Mouse (Mus musculus) megakaryocyte, embryonic 14.5 days (primary cell): ENCODE measurements around the gene Spata6. TPM values are rescaled to one million over a fixed set of nuclear protein-coding genes. Genes with fewer than 3 reads are reported as not detected.

Experiments
- H3K27me3 ChIP-seq: replicated peaks from 2 replicates; pipeline ENCODE3; 2012; ENCODE audit warnings: inconsistent platforms
- H3K36me3 ChIP-seq: replicated peaks from 2 replicates; pipeline ENCODE3; 2012; ENCODE audit warnings: low read length, inconsistent platforms, mixed read lengths
- H3K4me1 ChIP-seq: 2 replicates; pipeline ENCODE4 v1.6.1; 2012; ENCODE audit warnings: inconsistent platforms
- H3K4me3 ChIP-seq: replicated peaks from 2 replicates; pipeline ENCODE3; 2012; ENCODE audit warnings: moderate library complexity, mild to moderate bottlenecking, inconsistent platforms
- H3K9me3 ChIP-seq: 2 replicates; pipeline ENCODE4 v1.6.1; 2012; ENCODE audit warnings: inconsistent platforms
- FLI1 ChIP-seq: IDR thresholded peaks from 2 replicates; pipeline ENCODE4 v1.6.1; 2012; ENCODE audit warnings: low read length, inconsistent platforms, mixed read lengths
- GATA1 ChIP-seq: IDR thresholded peaks from 3 replicates; pipeline ENCODE4 v1.6.1; 2012; ENCODE audit warnings: mixed read lengths, low read length, inconsistent platforms, borderline replicate concordance
- polyA plus RNA-seq: library from polyadenylated mRNA; stranded (reverse); fragments of >175 nt; gene quantifications from 2 replicates; pipeline ENCODE4 v1.2.3, GENCODE M21; 2012; ENCODE audit warnings: low replicate concordance; ENCODE audit not compliant: insufficient read depth

Spata6 gene
- polyA plus RNA-seq, 1 experiment = 6.1 TPM

- Histone ChIP-seq H3K4me3 (peak overlapping the region; percentile 89), H3K9me3 (no peaks in the 10 kb centered on the region), H3K27me3 (peaks cover 10% of the 10 kb centered on the region), H3K4me1 (peaks cover 12% of the 10 kb centered on the region; the same call in 1 of the 2 replicates), H3K36me3 (no peaks in the 10 kb centered on the region)
- TF ChIP-seq GATA1 (0 out of 3 replicates have a peak, but pooled peaks have one; percentile 40), FLI1 (no peak)
Measured at GRCm38 (mm10) chr4:111687613-111688012, 32.2 kb upstream of the Spata6 start.

DNA sequence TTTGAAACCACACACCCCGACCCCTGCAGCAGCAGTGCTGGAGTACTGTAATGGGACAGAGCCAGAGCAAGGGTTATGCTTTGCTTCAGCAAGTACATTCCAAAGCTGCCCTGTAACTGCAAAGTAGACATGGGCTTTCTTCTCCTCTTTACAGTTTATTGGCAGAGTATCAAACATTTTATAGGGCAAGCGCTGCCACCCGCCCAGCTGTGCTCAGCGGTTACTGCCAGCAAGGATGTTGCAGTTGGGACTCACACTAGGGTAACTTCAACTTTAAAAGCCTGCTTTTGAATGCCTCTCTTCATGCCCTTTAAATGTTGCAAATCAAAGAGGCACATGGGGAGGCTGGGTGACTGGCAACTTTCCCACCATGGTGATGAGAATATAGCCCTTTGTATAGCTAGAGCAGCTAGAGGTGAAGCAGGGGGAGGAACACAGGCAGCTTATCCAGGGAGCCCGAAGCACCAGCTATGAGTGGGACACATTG is 28.7 kb upstream of the Spata6 start:
- Histone ChIP-seq H3K4me1 (peaks cover 12% of the 10 kb centered on the region; the same call in 1 of the 2 replicates), H3K4me3 (no peak overlapping the region), H3K36me3 (no peaks in the 10 kb centered on the region), H3K27me3 (peaks cover 10% of the 10 kb centered on the region), H3K9me3 (no peaks in the 10 kb centered on the region)
- no peak for TF ChIP-seq FLI1
- no peak for TF ChIP-seq GATA1

DNA sequence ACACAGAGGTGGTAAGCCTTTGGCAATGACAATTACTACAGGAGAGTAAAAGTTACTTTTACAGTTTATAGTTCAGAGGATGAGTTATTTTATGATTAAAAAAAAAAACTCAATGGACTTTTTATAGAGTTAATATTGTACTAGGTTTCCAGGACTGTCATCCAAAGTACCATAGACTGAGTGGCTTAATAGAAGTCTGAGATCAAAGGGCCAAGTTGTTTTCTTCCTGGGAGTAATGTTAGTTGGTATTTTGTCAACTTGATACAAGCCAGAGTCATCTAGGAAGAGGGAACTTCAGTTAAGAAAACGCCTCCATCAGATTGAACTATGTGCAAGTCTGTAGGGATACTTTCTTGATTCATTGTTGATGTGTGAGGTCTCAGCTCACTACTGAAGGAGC is 18.4 kb upstream of the Spata6 start:
- Histone ChIP-seq H3K4me3 (no peak overlapping the region), H3K9me3 (no peaks in the 10 kb centered on the region), H3K36me3 (no peaks in the 10 kb centered on the region), H3K4me1 (no peaks in the 10 kb centered on the region), H3K27me3 (peaks cover 2% of the 10 kb centered on the region)
- TF ChIP-seq GATA1 (no peak), FLI1 (no peak)

- Histone ChIP-seq H3K4me1 (no peaks in the 10 kb centered on the region), H3K27me3 (peaks cover 2% of the 10 kb centered on the region), H3K9me3 (no peaks in the 10 kb centered on the region), H3K36me3 (no peaks in the 10 kb centered on the region), H3K4me3 (no peak overlapping the region)
- no peak for TF ChIP-seq GATA1
- no peak for TF ChIP-seq FLI1
Measured at GRCm38 (mm10) chr4:111704126-111704525, 15.7 kb upstream of the Spata6 start.

DNA sequence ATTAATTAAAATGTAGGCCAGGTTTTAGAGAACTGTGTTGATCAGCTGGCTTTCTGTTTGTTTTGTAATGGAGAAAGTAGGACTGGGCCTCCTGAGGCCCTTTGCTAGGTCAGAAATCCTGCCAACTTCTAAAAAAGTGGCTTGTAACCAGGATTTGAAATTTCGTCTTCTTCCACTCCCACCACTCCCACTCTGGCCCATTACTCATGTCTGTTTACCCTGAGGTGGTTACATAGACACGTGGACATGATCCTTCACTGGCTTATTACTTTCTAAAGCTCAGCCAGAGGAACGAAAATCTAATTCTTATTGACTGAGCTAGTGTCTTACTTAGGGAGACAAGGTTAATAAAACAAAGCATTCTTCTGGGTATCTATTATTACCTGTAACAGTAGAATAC is 14.8 kb upstream of the Spata6 start:
- Histone ChIP-seq H3K36me3 (no peaks in the 10 kb centered on the region), H3K4me1 (no peaks in the 10 kb centered on the region), H3K9me3 (no peaks in the 10 kb centered on the region), H3K4me3 (no peak overlapping the region), H3K27me3 (peaks cover 2% of the 10 kb centered on the region)
- no peak for TF ChIP-seq FLI1
- no peak for TF ChIP-seq GATA1

- TF ChIP-seq GATA1 = no peak
- Histone ChIP-seq H3K9me3 (no peaks in the 10 kb centered on the region), H3K27me3 (peaks cover 2% of the 10 kb centered on the region), H3K4me3 (peak overlapping the region; percentile 95), H3K36me3 (no peaks in the 10 kb centered on the region), H3K4me1 (peaks cover 22% of the 10 kb centered on the region)
Measured at GRCm38 (mm10) chr4:111719296-111719695, 488 bp upstream of the Spata6 start.

DNA sequence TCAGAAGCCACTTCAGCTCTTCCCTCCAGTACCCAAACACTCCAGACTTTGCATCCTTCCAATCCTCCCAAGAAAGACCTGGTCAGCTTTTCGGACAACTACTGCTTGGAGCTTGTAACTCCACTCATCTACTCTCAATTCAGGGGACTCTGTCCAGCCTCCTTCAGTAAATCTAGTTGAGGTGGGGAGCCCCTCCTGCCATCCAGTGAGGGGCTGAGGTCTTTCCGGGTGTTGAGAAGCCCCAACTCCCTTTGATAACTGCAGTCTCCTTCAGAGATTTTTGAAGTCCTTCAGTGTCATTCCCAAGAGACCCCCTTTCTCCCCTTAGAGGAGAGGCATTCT is 849 bp downstream of the Spata6 start:
- Histone ChIP-seq H3K36me3 (peaks cover 4% of the 10 kb centered on the region), H3K4me3 (peak overlapping the region; percentile 95), H3K27me3 (peaks cover 2% of the 10 kb centered on the region), H3K9me3 (no peaks in the 10 kb centered on the region), H3K4me1 (peaks cover 22% of the 10 kb centered on the region)
- no peak for TF ChIP-seq FLI1
- no peak for TF ChIP-seq GATA1

GRCm38 (mm10) chr4:111721121-111721840 is 1.5 kb downstream of the Spata6 start:
- H3K36me3 ChIP-seq = peaks cover 4% of the 10 kb centered on the region
- peaks cover 22% of the 10 kb centered on the region for H3K4me1 ChIP-seq
- TF ChIP-seq GATA1 = no peak
- TF ChIP-seq FLI1 = no peak
- peak overlapping the region; percentile 95 for H3K4me3 ChIP-seq
- no peaks in the 10 kb centered on the region for H3K27me3 ChIP-seq
- H3K9me3 ChIP-seq = no peaks in the 10 kb centered on the region

- no peaks in the 10 kb centered on the region for H3K27me3 ChIP-seq
- no peak overlapping the region for H3K4me3 ChIP-seq
- TF ChIP-seq FLI1 (no peak), GATA1 (no peak)
- no peaks in the 10 kb centered on the region for H3K36me3 ChIP-seq
- H3K4me1 ChIP-seq = no peaks in the 10 kb centered on the region
- H3K9me3 ChIP-seq = no peaks in the 10 kb centered on the region
Measured at GRCm38 (mm10) chr4:111737551-111737950, 17.8 kb downstream of the Spata6 start.

GRCm38 (mm10) chr4:111780533-111780932 is 60.7 kb downstream of the Spata6 start:
- H3K4me3 ChIP-seq = no peak overlapping the region
- no peaks in the 10 kb centered on the region for H3K27me3 ChIP-seq
- H3K36me3 ChIP-seq = peaks cover 6% of the 10 kb centered on the region
- TF ChIP-seq GATA1 = no peak
- TF ChIP-seq FLI1 = no peak
- H3K4me1 ChIP-seq = no peaks in the 10 kb centered on the region
- H3K9me3 ChIP-seq = no peaks in the 10 kb centered on the region
